Mouse (Mus musculus) heart, embryonic 10.5 days (tissue): ENCODE measurements around the gene Psip1. TPM values are rescaled to one million over a fixed set of nuclear protein-coding genes. Genes with fewer than 3 reads are reported as not detected.
"Not testable (repeated sequence)": the region's sequence is repeated elsewhere in the genome, so short reads cannot be mapped to it uniquely, and the experiment has no call there.

Experiments
- DNase-seq: peaks from one replicate; pipeline ENCODE4 v3.0.0-alpha.2; 2017; ENCODE audit warnings: low spot score
- H3K27ac ChIP-seq: fragments of 300-500 bp; sonication (generic); 2 replicates; pipeline ENCODE4 v1.5.1; 2016; ENCODE audit warnings: mild to moderate bottlenecking
- H3K27me3 ChIP-seq: fragments of 300-500 bp; sonication (generic); 2 replicates; pipeline ENCODE4 v1.6.1; 2016; ENCODE audit warnings: mild to moderate bottlenecking; ENCODE audit not compliant: poor library complexity, insufficient read depth, severe bottlenecking
- H3K36me3 ChIP-seq: fragments of 300-500 bp; sonication (generic); 2 replicates; pipeline ENCODE4 v1.6.1; 2016; ENCODE audit warnings: mild to moderate bottlenecking, moderate library complexity
- H3K4me1 ChIP-seq: fragments of 300-500 bp; sonication (generic); 2 replicates; pipeline ENCODE4 v1.6.1; 2016; ENCODE audit warnings: mild to moderate bottlenecking
- H3K4me3 ChIP-seq: fragments of 300-500 bp; sonication (generic); 2 replicates; pipeline ENCODE4 v1.5.1; 2016; ENCODE audit warnings: mild to moderate bottlenecking, moderate library complexity
- H3K9me3 ChIP-seq: fragments of 300-500 bp; sonication (generic); 2 replicates; pipeline ENCODE4 v1.6.1; 2016; ENCODE audit warnings: mild to moderate bottlenecking, moderate library complexity
- WGBS: fragments of 180-500 bp; shearing (Covaris S2); methylation state at CpG from one replicate; pipeline ENCODE4 v1.1.7; 2016; 5-methylcytosine and 5-hydroxymethylcytosine counted together
- polyA plus RNA-seq: library from polyadenylated mRNA; unstranded; fragments of >200 nt; fragmentation: Nextera tagmentation; extraction: Ambion mirVana; gene quantifications from 2 replicates; pipeline ENCODE4 v1.2.1, GENCODE M21; 2016

The Psip1 gene
- polyA plus RNA-seq, 1 experiment from 2014 or later: 148 TPM

DNA sequence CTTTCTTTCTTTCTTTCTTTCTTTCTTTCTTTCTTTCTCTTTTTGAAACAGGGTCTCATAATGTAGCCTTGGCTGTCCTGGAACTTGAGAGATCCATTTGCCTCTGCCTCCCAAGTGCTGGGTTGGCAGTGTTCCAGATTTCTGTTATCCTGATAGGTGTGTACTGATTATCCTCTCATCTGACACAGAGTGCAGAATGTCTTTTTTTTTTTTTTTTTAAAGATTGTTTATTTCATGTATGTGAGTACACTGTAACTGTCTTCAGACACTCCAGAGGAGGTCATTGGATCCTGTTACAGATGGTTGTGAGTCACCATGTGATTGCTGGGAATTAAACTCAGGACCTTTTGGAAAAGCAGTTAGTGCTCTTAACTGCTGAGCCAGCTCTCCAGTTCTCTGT lies 33.5 kb upstream of the Psip1 start:
- H3K4me1 ChIP-seq: peaks cover 5% of the 10 kb centered on the region; the same call in 1 of the 2 replicates
- H3K27me3 ChIP-seq: no peaks in the 10 kb centered on the region
- no peaks in the 10 kb centered on the region for H3K36me3 ChIP-seq
- no peak overlapping the region for H3K4me3 ChIP-seq
- DNase-seq: no peak
- no peaks in the 10 kb centered on the region for H3K9me3 ChIP-seq
- H3K27ac ChIP-seq: no peak overlapping the region

- DNase-seq: no peak
- H3K36me3 ChIP-seq: no peaks in the 10 kb centered on the region
- no peak overlapping the region for H3K27ac ChIP-seq
- no peaks in the 10 kb centered on the region for H3K4me1 ChIP-seq
- 84% methylated on average over 2 of the region's 2 CpGs for WGBS
- no peaks in the 10 kb centered on the region for H3K27me3 ChIP-seq
- no peak overlapping the region for H3K4me3 ChIP-seq
- H3K9me3 ChIP-seq: no peaks in the 10 kb centered on the region
Observed at GRCm38 (mm10) chr4:83519148-83519547, 32.9 kb upstream of the Psip1 start.

GRCm38 (mm10) chr4:83516144-83516543 lies 29.9 kb upstream of the Psip1 start:
- DNase-seq, H3K27me3 ChIP-seq, H3K4me1 ChIP-seq, H3K4me3 ChIP-seq, H3K9me3 ChIP-seq, H3K36me3 ChIP-seq, H3K27ac ChIP-seq: not testable (repeated sequence)
- WGBS: 86% methylated on average over 5 of the region's 6 CpGs

DNA sequence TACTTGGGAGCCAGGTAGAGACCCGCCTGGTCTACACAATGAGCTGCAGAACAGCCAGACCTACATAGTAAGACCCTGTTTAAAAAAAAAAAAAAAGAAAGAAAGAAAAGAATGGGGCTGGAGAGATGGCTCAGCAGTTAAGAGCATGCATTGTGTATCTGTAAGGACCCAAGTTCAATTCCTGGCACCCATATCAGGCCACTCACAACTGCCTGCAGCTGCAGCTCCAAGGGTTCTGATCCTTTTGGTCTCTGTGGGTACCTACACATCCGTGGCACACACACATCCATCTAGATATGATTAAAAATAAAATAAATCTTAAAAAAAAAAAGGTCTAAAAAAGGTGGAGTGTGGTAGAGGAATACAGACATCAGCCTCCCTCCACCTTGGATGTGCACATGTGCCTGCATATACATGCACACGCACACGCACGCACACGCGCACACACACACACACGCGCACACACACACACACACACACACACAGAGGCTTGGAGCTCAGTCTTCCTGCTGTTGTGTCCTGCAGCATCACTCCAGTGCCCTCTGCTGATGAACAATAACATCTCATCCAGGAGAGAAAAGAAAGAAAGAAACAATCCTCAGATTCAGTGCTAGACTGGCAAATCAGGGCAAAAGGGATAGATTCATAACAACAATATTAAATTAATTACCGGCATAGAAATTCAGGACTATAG lies 28.9 kb upstream of the Psip1 start:
- H3K4me1 ChIP-seq: peaks cover 4% of the 10 kb centered on the region; the same call in 1 of the 2 replicates
- 85% methylated on average over 10 of the region's 10 CpGs for WGBS
- H3K9me3 ChIP-seq: no peaks in the 10 kb centered on the region
- H3K36me3 ChIP-seq: no peaks in the 10 kb centered on the region
- DNase-seq: peak; percentile 58
- no peaks in the 10 kb centered on the region for H3K27me3 ChIP-seq
- no peak overlapping the region for H3K27ac ChIP-seq
- H3K4me3 ChIP-seq: no peak overlapping the region

DNA sequence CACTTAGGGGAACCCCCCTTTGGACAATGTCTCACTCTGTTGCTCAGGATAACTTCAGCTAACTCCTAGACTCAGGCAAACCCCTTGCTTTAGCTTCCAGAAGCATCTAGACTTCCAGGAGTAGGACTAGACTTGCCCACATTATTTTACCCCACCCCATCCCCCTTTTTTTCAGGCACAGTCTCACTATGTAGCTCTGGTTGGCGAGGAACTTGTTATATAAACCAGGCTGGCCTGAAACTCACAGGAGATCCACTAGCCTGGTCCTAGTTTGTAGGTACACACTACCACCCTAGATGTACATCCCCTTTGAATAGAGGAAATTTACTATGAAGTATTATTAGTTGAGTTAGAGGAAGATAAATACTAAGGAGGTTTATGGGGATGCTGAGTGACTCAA lies 27.9 kb upstream of the Psip1 start:
- no peaks in the 10 kb centered on the region for H3K27me3 ChIP-seq
- H3K4me3 ChIP-seq: no peak overlapping the region
- WGBS: 78% methylated on average over 1 of the region's 1 CpGs
- no peak overlapping the region for H3K27ac ChIP-seq
- peak; percentile 14 for DNase-seq
- no peaks in the 10 kb centered on the region for H3K36me3 ChIP-seq
- peaks cover 4% of the 10 kb centered on the region; the same call in 1 of the 2 replicates for H3K4me1 ChIP-seq
- H3K9me3 ChIP-seq: no peaks in the 10 kb centered on the region

- Histone ChIP-seq H3K36me3 (no peaks in the 10 kb centered on the region), H3K9me3 (no peaks in the 10 kb centered on the region), H3K4me3 (no peak overlapping the region), H3K4me1 (peaks cover 4% of the 10 kb centered on the region; the same call in 1 of the 2 replicates), H3K27me3 (no peaks in the 10 kb centered on the region), H3K27ac (no peak overlapping the region)
- WGBS: 35% methylated on average over 2 of the region's 2 CpGs
- DNase-seq: peak; percentile 57
Observed at GRCm38 (mm10) chr4:83512644-83513043, 26.4 kb upstream of the Psip1 start.

DNA sequence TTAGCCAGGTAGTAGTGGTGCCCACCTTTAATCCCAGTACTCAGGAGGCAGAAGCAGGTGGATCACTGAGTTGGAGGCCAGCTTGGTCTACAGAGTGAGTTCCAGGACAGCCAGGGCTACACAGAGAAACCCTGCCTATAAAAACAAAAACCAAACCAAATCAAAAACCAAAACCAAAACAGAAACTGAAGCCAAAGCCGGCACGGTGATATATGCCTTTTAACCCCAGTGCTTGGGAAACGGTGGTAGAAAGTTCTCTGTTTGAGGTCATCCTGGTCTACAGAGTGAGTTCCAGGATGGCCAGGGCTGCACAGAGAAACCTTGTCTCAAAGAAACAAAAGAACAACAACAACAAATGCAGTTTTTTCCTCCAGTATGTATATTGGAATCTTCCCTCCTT lies 26.0 kb upstream of the Psip1 start:
- no peaks in the 10 kb centered on the region for H3K27me3 ChIP-seq
- no peaks in the 10 kb centered on the region for H3K36me3 ChIP-seq
- peaks cover 4% of the 10 kb centered on the region; the same call in 1 of the 2 replicates for H3K4me1 ChIP-seq
- 85% methylated on average over 3 of the region's 3 CpGs for WGBS
- H3K9me3 ChIP-seq: no peaks in the 10 kb centered on the region
- peak; percentile 70 for DNase-seq
- no peak overlapping the region for H3K4me3 ChIP-seq
- H3K27ac ChIP-seq: no peak overlapping the region

GRCm38 (mm10) chr4:83511083-83511482 lies 24.8 kb upstream of the Psip1 start:
- Histone ChIP-seq H3K9me3 (no peaks in the 10 kb centered on the region), H3K4me3 (no peak overlapping the region), H3K4me1 (peaks cover 4% of the 10 kb centered on the region; the same call in 1 of the 2 replicates), H3K27ac (no peak overlapping the region), H3K36me3 (no peaks in the 10 kb centered on the region), H3K27me3 (no peaks in the 10 kb centered on the region)
- DNase-seq: no peak
- 48% methylated on average over 8 of the region's 8 CpGs for WGBS

DNA sequence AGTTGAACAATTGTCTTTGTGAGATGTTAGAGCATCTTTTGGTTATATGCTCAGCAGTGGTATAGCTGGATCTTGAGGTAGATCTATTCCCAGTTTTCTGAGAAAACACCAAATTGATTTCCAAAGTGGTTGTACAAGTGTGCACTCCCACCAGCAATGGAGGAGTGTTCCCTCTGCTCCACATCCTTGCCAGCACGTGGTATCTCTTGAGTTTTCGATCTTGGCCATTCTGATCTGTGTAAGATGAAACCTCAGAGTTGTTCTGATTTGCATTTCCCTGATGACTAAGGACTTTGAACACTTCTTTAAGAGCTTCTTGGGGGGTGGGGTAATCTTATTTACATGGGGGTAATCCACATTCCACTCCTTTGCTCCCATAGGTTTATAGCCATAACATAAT lies 23.3 kb upstream of the Psip1 start:
- DNase-seq: no peak
- no peak overlapping the region for H3K27ac ChIP-seq
- H3K4me1 ChIP-seq: peaks cover 4% of the 10 kb centered on the region; the same call in 1 of the 2 replicates
- no peaks in the 10 kb centered on the region for H3K36me3 ChIP-seq
- no peaks in the 10 kb centered on the region for H3K27me3 ChIP-seq
- 42% methylated on average over 2 of the region's 2 CpGs for WGBS
- no peaks in the 10 kb centered on the region for H3K9me3 ChIP-seq
- no peak overlapping the region for H3K4me3 ChIP-seq

GRCm38 (mm10) chr4:83501037-83501430 lies 14.8 kb upstream of the Psip1 start:
- WGBS: 31% methylated on average over 7 of the region's 7 CpGs
- no peak for DNase-seq
- Histone ChIP-seq H3K36me3 (no peaks in the 10 kb centered on the region), H3K27ac (no peak overlapping the region), H3K4me3 (peak overlapping the region; percentile 51), H3K4me1 (0 out of 2 replicates have a peak, but pooled peaks cover 7% of the 10 kb centered on the region), H3K9me3 (no peaks in the 10 kb centered on the region), H3K27me3 (no peaks in the 10 kb centered on the region)

DNA sequence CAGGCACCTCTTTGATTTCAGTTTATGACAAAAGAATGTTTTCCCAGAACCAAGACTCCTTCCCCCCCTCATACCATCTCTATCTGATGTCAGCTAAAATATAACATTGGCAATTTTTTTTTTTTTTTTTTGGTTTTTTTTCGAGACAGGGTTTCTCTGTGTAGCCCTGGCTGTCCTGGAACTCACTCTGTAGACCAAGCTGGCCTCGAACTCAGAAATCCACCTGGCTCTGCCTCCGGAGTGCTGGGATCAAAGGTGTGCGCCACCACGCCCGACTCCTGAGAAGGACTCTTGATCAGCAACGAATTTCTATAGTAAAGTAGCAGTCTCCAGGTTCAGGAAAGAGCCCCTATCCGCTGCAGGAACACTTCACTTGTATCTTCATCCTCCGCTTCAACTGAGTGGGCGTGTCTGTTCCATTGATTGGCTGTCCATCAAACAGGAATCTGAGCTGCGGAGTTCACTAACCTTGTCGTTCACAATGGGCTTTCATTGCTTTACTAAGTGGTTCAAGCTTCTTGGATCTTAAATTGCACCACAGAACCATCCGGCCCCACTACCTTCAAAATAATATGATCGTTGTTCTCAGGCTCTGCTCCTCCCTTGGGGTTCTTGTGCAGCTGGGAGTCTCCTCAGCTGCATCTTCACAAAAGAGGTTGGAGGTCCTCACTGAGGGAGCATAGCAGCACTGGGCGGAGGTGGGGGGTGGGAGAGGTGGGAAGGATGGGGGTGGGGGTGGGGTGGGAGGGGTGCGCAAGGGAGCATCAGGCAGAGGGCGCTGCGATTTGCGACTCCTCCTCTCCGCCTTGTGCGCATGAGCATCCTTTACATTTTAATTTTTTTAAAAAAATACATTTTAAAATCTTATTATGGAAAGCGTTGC lies 14.1 kb upstream of the Psip1 start:
- H3K4me1 ChIP-seq: 0 out of 2 replicates have a peak, but pooled peaks cover 7% of the 10 kb centered on the region
- WGBS: 6% methylated on average over 22 of the region's 22 CpGs
- peak; percentile 72 for DNase-seq
- H3K27me3 ChIP-seq: no peaks in the 10 kb centered on the region
- H3K36me3 ChIP-seq: no peaks in the 10 kb centered on the region
- H3K9me3 ChIP-seq: no peaks in the 10 kb centered on the region
- peak overlapping the region; percentile 51 for H3K4me3 ChIP-seq
- H3K27ac ChIP-seq: no peak overlapping the region

DNA sequence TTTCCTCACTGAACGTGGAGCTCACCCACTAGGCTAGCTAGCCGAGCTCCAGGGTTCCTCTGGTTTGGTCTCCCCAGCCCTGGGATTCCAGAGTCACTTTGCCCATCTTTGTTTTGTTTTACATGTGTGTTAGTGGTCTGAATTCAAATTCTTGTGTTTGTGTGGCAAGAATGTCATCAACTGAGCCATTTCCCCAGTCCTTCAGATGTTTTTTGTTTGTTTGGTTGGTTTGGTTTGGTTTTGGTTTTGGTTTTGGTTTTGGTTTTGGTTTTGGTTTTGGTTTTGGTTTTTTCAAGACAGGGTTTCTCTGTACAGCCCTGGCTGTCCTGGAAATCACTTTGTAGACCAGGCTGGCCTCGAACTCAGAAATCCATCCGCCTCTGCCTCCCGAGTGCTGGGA lies 10.8 kb upstream of the Psip1 start:
- not testable (repeated sequence) for H3K27me3 ChIP-seq, H3K4me3 ChIP-seq, H3K36me3 ChIP-seq, DNase-seq, H3K4me1 ChIP-seq, H3K27ac ChIP-seq, H3K9me3 ChIP-seq
- WGBS: 86% methylated on average over 5 of the region's 5 CpGs

DNA sequence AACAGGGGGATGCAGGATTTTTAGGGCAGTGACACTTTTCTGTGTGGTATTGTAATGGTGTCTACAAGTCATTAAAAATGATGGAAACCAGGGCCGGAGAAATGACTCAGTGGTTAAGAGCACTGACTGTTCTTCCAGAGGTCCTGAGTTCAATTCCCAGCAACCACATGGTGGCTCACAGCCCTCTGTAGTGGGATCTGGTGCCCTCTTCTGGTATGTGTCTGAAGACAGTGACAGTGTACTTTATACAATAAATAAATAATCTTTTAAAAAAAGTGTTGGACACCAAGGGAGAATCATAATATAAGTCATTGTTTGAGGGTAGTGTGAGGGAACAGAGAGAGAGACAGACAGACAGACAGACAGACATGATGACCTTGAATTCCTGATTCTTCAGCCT lies 6.9 kb upstream of the Psip1 start:
- H3K4me1 ChIP-seq: no peaks in the 10 kb centered on the region
- no peak overlapping the region for H3K27ac ChIP-seq
- no peak overlapping the region for H3K4me3 ChIP-seq
- no peaks in the 10 kb centered on the region for H3K36me3 ChIP-seq
- H3K9me3 ChIP-seq: no peaks in the 10 kb centered on the region
- DNase-seq: no peak
- no peaks in the 10 kb centered on the region for H3K27me3 ChIP-seq
- 89% methylated on average over 1 of the region's 1 CpGs for WGBS
